Mouse (Mus musculus): ENCODE measurements around the gene Gm9045. TPM values are rescaled to one million over a fixed set of nuclear protein-coding genes. Genes with fewer than 3 reads are reported as not detected.
"Not testable (repeated sequence)": the region's sequence is repeated elsewhere in the genome, so short reads cannot be mapped to it uniquely, and the experiment has no call there.

The Gm9045 gene
- polyA plus RNA-seq, 1 experiment = 0.04 TPM

DNA sequence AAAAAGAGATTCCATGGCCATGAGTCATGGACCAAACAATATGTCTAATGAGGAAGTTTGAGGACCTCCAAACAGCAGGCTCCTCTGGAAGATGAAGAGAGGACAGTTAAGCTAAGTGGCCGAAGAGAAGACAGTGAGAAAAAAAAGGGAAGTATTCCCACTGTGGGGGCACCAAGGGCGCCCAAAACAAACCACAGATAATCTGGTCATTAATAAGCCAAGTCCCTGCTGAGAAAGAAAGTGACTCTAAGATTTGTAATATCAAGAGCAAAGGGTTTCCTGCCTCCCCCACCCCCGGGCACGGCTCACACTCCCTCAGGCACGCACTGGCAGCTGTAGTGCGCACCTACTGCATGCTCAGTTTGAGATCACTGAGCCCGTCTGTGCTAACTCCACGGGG is 18.6 kb downstream of the Gm9045 start:
- no peak for DNase-seq (ENCODE audit: low read depth in 1 of 2, low spot score in 2 of 2)
- no peak overlapping the region for H3K4me3 ChIP-seq (ENCODE audit: extremely low read depth, insufficient read depth, insufficient read length)
- TF ChIP-seq POLR2A (IDR thresholded peaks at IDR 0.05; ENCODE audit: low read depth, low read length) = no peak
- no peak for TF ChIP-seq CTCF (IDR thresholded peaks at IDR 0.05; ENCODE audit: extremely low read depth, insufficient read depth, insufficient read length, insufficient replicate concordance)

GRCm38 (mm10) chr10:118302133-118302532 is 35.5 kb downstream of the Gm9045 start:
- H3K4me3 ChIP-seq (ENCODE audit: extremely low read depth, insufficient read depth, insufficient read length); H3K27ac ChIP-seq (ENCODE audit: insufficient read depth, low read length); H3K27me3 ChIP-seq (ENCODE audit: control insufficient read depth, insufficient read depth, low read length); H3K4me1 ChIP-seq (ENCODE audit: control insufficient read depth, insufficient read depth, insufficient read length); H3K36me3 ChIP-seq (ENCODE audit: control insufficient read depth, insufficient read depth, low read length); DNase-seq (ENCODE audit: low read depth in 1 of 2, low spot score in 2 of 2): not testable (repeated sequence)
- WGBS = 50% methylated on average over 2 of the region's 2 CpGs

More for the DNA sequence above, 18.6 kb downstream of the Gm9045 start:
- Histone ChIP-seq H3K27me3 (ENCODE audit: control insufficient read depth, insufficient read depth, low read length) (no peaks in the 10 kb centered on the region), H3K36me3 (ENCODE audit: control insufficient read depth, insufficient read depth, low read length) (no peaks in the 10 kb centered on the region), H3K4me1 (ENCODE audit: control insufficient read depth, insufficient read depth, insufficient read length) (no peaks in the 10 kb centered on the region), H3K27ac (ENCODE audit: insufficient read depth, low read length) (no peak overlapping the region)
- WGBS = 36% methylated on average over 8 of the region's 8 CpGs

GRCm38 (mm10) chr10:118294938-118295337 is 42.7 kb downstream of the Gm9045 start, which contains the start of gene Iltifb:
Gene Iltifb, minus strand, starts transcription at chr10:118295038.
- Histone ChIP-seq H3K36me3 (ENCODE audit: control insufficient read depth, insufficient read depth, low read length) (no peaks in the 10 kb centered on the region), H3K4me1 (ENCODE audit: control insufficient read depth, insufficient read depth, insufficient read length) (no peaks in the 10 kb centered on the region), H3K27ac (ENCODE audit: insufficient read depth, low read length) (no peak within 1 kb of the TSS), H3K4me3 (ENCODE audit: extremely low read depth, insufficient read depth, insufficient read length) (no peak within 1 kb of the TSS), H3K27me3 (ENCODE audit: control insufficient read depth, insufficient read depth, low read length) (no peaks in the 10 kb centered on the region)
- WGBS = 95% methylated on average over 6 of the region's 6 CpGs
- TF ChIP-seq CTCF (IDR thresholded peaks at IDR 0.05; ENCODE audit: extremely low read depth, insufficient read depth, insufficient read length, insufficient replicate concordance) (no peak), POLR2A (IDR thresholded peaks at IDR 0.05; ENCODE audit: low read depth, low read length) (no peak)
- no peak for DNase-seq (ENCODE audit: low read depth in 1 of 2, low spot score in 2 of 2)

Other genes with a start within 250 kb of the Gm9045 start
- 2.9 and 3.4 TPM in 2 replicates for gene Mdm1, start 196.0 kb downstream of the Gm9045 start, polyA plus RNA-seq (2012; rRNA removed)
- gene Il22, start 132.9 kb downstream of the Gm9045 start, polyA plus RNA-seq (2012; rRNA removed) = not detected in 2 replicates
- gene Gm32717, start 97.1 kb downstream of the Gm9045 start, polyA plus RNA-seq (2012; rRNA removed) = not detected in 2 replicates
- gene Gm32802, start 79.1 kb downstream of the Gm9045 start, polyA plus RNA-seq (2012; rRNA removed) = not detected in 2 replicates
- gene Iltifb, start 42.8 kb downstream of the Gm9045 start, polyA plus RNA-seq (2012; rRNA removed) = not detected in 2 replicates
- gene Gm9040, start 10.9 kb downstream of the Gm9045 start, polyA plus RNA-seq (2012; rRNA removed) = not detected in 2 replicates
- not detected in 2 replicates for gene Gm9044, start 5.4 kb downstream of the Gm9045 start, polyA plus RNA-seq (2012; rRNA removed)
- gene Gm9046, start 5.4 kb upstream of the Gm9045 start, polyA plus RNA-seq (2012; rRNA removed) = not detected in 2 replicates
- not detected in 2 replicates for gene Gm9048, start 10.8 kb upstream of the Gm9045 start, polyA plus RNA-seq (2012; rRNA removed)
- gene Gm9049, start 16.3 kb upstream of the Gm9045 start, polyA plus RNA-seq (2012; rRNA removed) = 0.04 TPM in 1 of 2 replicates, not detected in the other
- 0.33 and 0.38 TPM in 2 replicates for gene Ifng, start 103.2 kb upstream of the Gm9045 start, polyA plus RNA-seq (2012; rRNA removed)

All from spleen, adult 2 months (tissue).